Mouse (Mus musculus) heart, embryonic 10.5 days (tissue): ENCODE results near the gene Tmod3. TPM values are rescaled to one million over a fixed set of nuclear protein-coding genes. Genes with fewer than 3 reads are reported as not detected.

Source experiments
- DNase-seq: peaks from one replicate; pipeline ENCODE4 v3.0.0-alpha.2; 2017; ENCODE audit warnings: low spot score
- H3K27ac ChIP-seq: fragments of 300-500 bp; sonication (generic); 2 replicates; pipeline ENCODE4 v1.5.1; 2016; ENCODE audit warnings: mild to moderate bottlenecking
- H3K27me3 ChIP-seq: fragments of 300-500 bp; sonication (generic); 2 replicates; pipeline ENCODE4 v1.6.1; 2016; ENCODE audit warnings: mild to moderate bottlenecking; ENCODE audit not compliant: poor library complexity, insufficient read depth, severe bottlenecking
- H3K36me3 ChIP-seq: fragments of 300-500 bp; sonication (generic); 2 replicates; pipeline ENCODE4 v1.6.1; 2016; ENCODE audit warnings: mild to moderate bottlenecking, moderate library complexity
- H3K4me1 ChIP-seq: fragments of 300-500 bp; sonication (generic); 2 replicates; pipeline ENCODE4 v1.6.1; 2016; ENCODE audit warnings: mild to moderate bottlenecking
- H3K4me3 ChIP-seq: fragments of 300-500 bp; sonication (generic); 2 replicates; pipeline ENCODE4 v1.5.1; 2016; ENCODE audit warnings: mild to moderate bottlenecking, moderate library complexity
- H3K9me3 ChIP-seq: fragments of 300-500 bp; sonication (generic); 2 replicates; pipeline ENCODE4 v1.6.1; 2016; ENCODE audit warnings: mild to moderate bottlenecking, moderate library complexity
- WGBS: fragments of 180-500 bp; shearing (Covaris S2); methylation state at CpG from one replicate; pipeline ENCODE4 v1.1.7; 2016; 5-methylcytosine and 5-hydroxymethylcytosine counted together
- polyA plus RNA-seq: library from polyadenylated mRNA; unstranded; fragments of >200 nt; fragmentation: Nextera tagmentation; extraction: Ambion mirVana; gene quantifications from 2 replicates; pipeline ENCODE4 v1.2.1, GENCODE M21; 2016

Gene Tmod3
- polyA plus RNA-seq, 1 experiment from 2014 or later = 90.5 TPM

GRCm38 (mm10) chr9:75477212-75477611, 82.2 kb downstream of the Tmod3 start:
- H3K4me1 ChIP-seq = no peaks in the 10 kb centered on the region
- no peak for DNase-seq
- H3K9me3 ChIP-seq = no peaks in the 10 kb centered on the region
- no peak overlapping the region for H3K27ac ChIP-seq
- H3K27me3 ChIP-seq = no peaks in the 10 kb centered on the region
- no peak overlapping the region for H3K4me3 ChIP-seq
- peaks cover 27% of the 10 kb centered on the region; the same call in 1 of the 2 replicates for H3K36me3 ChIP-seq
- 77% methylated on average over 3 of the region's 3 CpGs for WGBS

- 79% methylated on average over 14 of the region's 14 CpGs for WGBS
- Histone ChIP-seq H3K36me3 (peaks cover 66% of the 10 kb centered on the region), H3K9me3 (no peaks in the 10 kb centered on the region), H3K4me1 (peaks cover 8% of the 10 kb centered on the region), H3K27me3 (no peaks in the 10 kb centered on the region), H3K27ac (no peak overlapping the region), H3K4me3 (no peak overlapping the region)
- DNase-seq = no peak
Measured at GRCm38 (mm10) chr9:75468297-75468696, 91.2 kb downstream of the Tmod3 start.

GRCm38 (mm10) chr9:75467581-75467980, 91.9 kb downstream of the Tmod3 start:
- WGBS = 95% methylated on average over 3 of the region's 3 CpGs
- no peak overlapping the region for H3K4me3 ChIP-seq
- no peak overlapping the region for H3K27ac ChIP-seq
- no peak for DNase-seq
- H3K36me3 ChIP-seq = peaks cover 66% of the 10 kb centered on the region
- no peaks in the 10 kb centered on the region for H3K9me3 ChIP-seq
- no peaks in the 10 kb centered on the region for H3K27me3 ChIP-seq
- peaks cover 13% of the 10 kb centered on the region for H3K4me1 ChIP-seq

GRCm38 (mm10) chr9:75466641-75467040, 92.8 kb downstream of the Tmod3 start:
- WGBS = 91% methylated on average over 4 of the region's 4 CpGs
- H3K9me3 ChIP-seq = no peaks in the 10 kb centered on the region
- no peak overlapping the region for H3K27ac ChIP-seq
- DNase-seq = no peak
- no peak overlapping the region for H3K4me3 ChIP-seq
- H3K4me1 ChIP-seq = peaks cover 13% of the 10 kb centered on the region
- H3K27me3 ChIP-seq = no peaks in the 10 kb centered on the region
- H3K36me3 ChIP-seq = peaks cover 66% of the 10 kb centered on the region

GRCm38 (mm10) chr9:75465856-75466255, 93.6 kb downstream of the Tmod3 start:
- no peak for DNase-seq
- Histone ChIP-seq H3K4me1 (peaks cover 13% of the 10 kb centered on the region), H3K4me3 (no peak overlapping the region), H3K27ac (no peak overlapping the region), H3K9me3 (no peaks in the 10 kb centered on the region), H3K36me3 (peaks cover 67% of the 10 kb centered on the region), H3K27me3 (no peaks in the 10 kb centered on the region)
- 78% methylated on average over 9 of the region's 9 CpGs for WGBS

DNA sequence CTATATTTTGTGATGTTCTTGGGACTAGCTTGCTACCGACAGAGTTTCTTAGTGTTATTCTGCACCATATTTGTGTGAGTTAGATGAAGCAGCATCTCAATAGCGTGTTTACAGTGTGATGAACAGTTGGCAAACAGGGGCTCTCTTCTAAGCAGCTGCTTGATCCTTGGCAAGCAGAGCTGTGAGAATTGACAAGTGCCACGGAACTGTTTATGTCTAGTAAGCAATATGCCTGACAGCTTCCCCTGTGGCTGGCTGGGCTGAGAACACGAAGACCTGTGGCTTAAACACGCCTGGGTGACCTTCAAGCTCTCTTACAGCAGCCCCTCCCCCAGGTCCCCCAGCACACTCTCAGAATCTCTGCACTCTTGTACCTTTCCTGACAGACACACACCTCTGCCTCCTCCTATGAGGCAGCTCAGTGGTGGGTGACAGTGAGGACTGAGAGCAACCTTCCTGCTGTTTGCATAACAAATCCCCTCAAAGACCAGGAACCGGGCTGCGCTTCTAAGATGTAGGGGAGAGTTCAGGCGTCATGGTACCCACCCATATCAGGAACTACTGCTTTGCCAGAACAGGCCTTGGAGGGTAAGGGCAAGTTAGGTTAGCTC, 96.3 kb downstream of the Tmod3 start:
- H3K4me1 ChIP-seq = peaks cover 13% of the 10 kb centered on the region
- no peaks in the 10 kb centered on the region for H3K27me3 ChIP-seq
- 78% methylated on average over 8 of the region's 8 CpGs for WGBS
- H3K36me3 ChIP-seq = peaks cover 89% of the 10 kb centered on the region
- peak overlapping the region; percentile 77; the same call in 1 of the 2 replicates for H3K27ac ChIP-seq
- H3K4me3 ChIP-seq = no peak overlapping the region
- no peak for DNase-seq
- H3K9me3 ChIP-seq = no peaks in the 10 kb centered on the region

DNA sequence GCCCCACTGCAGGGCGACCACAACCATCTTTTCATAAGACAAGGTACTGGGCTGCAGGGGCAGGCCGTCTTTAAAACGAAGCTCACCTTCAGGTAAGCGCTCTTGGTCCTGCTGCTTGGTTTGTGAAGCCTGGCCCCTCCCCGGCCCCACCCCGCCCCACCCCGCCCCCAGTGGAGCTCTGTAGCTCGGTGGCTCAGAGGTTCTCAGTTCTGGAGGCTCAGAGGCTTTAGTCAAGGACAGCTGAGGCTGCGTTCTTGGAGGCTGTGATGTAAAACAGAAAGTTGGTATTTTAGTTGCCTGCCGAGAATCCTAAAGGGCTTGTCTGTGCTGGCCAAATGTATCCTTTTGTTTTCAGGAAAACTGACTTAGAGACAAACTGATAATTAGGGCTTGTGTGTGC, 103.8 kb downstream of the Tmod3 start:
- Histone ChIP-seq H3K9me3 (no peaks in the 10 kb centered on the region), H3K36me3 (peaks cover 97% of the 10 kb centered on the region), H3K4me1 (peaks cover 3% of the 10 kb centered on the region; the same call in 1 of the 2 replicates), H3K27ac (no peak overlapping the region), H3K27me3 (no peaks in the 10 kb centered on the region), H3K4me3 (no peak overlapping the region)
- DNase-seq = no peak
- WGBS = 77% methylated on average over 10 of the region's 10 CpGs

DNA sequence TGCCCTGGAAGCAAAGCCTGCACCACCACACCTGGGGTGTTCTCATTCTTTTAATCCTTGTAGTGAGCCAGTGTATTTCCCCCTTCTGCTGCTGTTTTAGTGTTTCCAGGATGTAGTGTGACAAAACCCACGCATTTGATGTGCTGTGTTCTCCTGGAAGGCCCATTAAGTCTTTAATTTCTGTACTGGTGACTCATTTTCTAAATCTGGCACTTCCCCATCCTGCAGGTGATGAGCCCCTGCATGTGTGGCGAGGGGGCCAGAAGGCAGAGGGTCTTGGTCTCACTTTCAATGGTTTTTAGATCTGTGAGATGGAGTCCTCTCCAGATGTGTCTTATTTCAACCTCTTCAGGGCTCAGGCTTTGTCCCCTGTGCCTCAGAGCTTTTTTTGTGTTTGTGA, 105.5 kb downstream of the Tmod3 start:
- Histone ChIP-seq H3K27me3 (no peaks in the 10 kb centered on the region), H3K27ac (no peak overlapping the region), H3K4me1 (peaks cover 3% of the 10 kb centered on the region; the same call in 1 of the 2 replicates), H3K9me3 (no peaks in the 10 kb centered on the region), H3K4me3 (no peak overlapping the region), H3K36me3 (peaks cover 95% of the 10 kb centered on the region)
- DNase-seq = no peak
- WGBS = 89% methylated on average over 2 of the region's 2 CpGs

DNA sequence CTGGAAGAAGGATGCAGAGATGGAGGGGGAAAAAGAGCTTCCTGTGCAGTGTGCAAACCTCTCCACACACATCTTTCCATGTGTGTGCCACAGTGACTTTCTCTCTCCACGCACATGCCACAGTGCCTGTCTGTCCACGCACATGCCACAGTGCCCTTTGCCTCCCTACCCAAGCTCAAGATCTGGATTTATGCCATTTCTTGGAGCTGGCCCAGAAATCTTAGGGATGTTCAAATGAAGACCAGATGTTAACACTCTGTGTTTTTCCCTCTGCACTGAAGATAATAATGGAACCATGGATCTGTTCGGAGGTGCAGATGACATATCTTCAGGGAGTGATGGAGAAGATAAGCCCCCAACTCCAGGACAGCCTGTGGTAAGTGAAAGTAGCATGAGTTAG, 111.4 kb downstream of the Tmod3 start:
- Histone ChIP-seq H3K27ac (no peak overlapping the region), H3K4me1 (no peaks in the 10 kb centered on the region), H3K27me3 (no peaks in the 10 kb centered on the region), H3K36me3 (peaks cover 76% of the 10 kb centered on the region), H3K4me3 (no peak overlapping the region), H3K9me3 (no peaks in the 10 kb centered on the region)
- DNase-seq = no peak
- whole genome bisulfite sequencing = 92% methylated on average over 3 of the region's 3 CpGs

Other genes with a start within 250 kb of the Tmod3 start
- not detected in 2 replicates for gene Bcl2l10, start 211.9 kb downstream of the Tmod3 start, polyA plus RNA-seq
- gene Mapk6, start 149.7 kb downstream of the Tmod3 start, polyA plus RNA-seq = 71.2 and 87.1 TPM in 2 replicates
- gene Leo1, start 118.1 kb downstream of the Tmod3 start, polyA plus RNA-seq = 36.3 and 49.1 TPM in 2 replicates
- gene Tmod2, start 51.7 kb upstream of the Tmod3 start, polyA plus RNA-seq = 6.0 and 8.9 TPM in 2 replicates
- 14.3 and 14.9 TPM in 2 replicates for gene Lysmd2, start 66.1 kb upstream of the Tmod3 start, polyA plus RNA-seq
- 0.12 and 0.57 TPM in 2 replicates for gene Scg3, start 124.4 kb upstream of the Tmod3 start, polyA plus RNA-seq
- gene Bmp5, start 215.7 kb upstream of the Tmod3 start, polyA plus RNA-seq = 13.7 and 17.6 TPM in 2 replicates